Mouse (Mus musculus): ENCODE data around the gene Adgrg5. TPM values are rescaled to one million over a fixed set of nuclear protein-coding genes. Genes with fewer than 3 reads are reported as not detected.

Gene Adgrg5
- total RNA-seq, 2 experiments from 2014 or later: not detected

DNA sequence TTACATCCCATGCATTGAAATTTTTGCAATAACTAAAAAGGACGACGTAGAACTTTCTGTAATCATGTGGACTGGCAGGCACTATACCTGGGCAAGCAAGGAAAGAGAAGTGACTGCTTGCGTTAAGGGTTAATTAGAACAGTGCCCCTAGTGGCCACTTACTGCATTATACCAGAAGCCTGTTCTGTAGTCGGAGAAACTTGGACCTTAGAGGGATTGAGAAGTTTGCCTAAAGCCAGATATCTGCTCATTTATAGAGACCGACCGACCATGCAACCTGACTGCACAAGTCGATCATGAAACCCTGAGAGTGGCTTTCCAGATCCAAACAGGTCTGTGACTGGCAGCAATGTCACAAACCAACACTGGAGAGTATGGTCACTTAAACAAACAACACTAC is 43.1 kb downstream of the Adgrg5 start:
- no peak for DNase-seq (ENCODE audit: low spot score in 2 of 2)

DNA sequence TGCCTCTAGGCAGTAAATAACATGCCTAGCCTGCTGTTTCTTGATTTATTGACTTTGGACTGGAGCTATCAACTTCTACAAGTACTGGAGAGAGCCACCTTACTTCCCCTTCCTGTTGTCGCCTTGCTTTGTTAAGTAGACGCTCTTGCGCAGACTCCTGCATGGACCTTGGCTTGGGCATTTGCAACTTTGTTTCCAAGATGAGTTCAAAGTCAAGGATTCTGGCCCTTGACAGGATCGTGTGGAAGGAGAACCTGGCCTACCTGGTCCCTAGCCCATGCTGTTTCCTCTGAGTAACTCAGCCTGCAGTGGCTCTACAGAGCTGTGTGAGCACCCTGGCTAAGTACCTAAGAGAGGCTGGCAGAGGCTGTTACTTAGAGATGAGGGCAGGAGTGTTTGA is 43.6 kb downstream of the Adgrg5 start:
- DNase-seq (ENCODE audit: low spot score in 2 of 2): no peak

DNA sequence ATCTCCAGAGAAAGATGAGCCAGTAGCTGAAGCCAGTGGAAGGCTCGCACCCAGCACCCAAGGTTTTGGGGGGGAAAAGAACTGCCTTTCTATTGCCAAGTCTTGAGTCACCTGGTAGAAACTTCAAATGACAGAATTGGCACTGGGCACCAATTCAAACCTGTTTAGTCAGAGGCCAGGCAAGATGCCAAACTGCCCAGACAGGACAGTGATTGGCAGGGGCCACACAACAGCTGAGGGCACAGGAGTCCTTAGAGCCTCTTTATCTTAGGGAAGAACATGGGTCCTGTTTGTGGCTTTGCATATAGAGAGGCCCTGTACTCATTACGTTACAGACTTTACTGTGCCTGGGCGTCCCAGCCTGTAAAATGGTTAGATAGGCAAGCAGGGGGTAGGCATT is 44.1 kb downstream of the Adgrg5 start:
- DNase-seq (ENCODE audit: low spot score in 2 of 2): no peak

- DNase-seq (ENCODE audit: low spot score in 2 of 2): no peak
Measured at GRCm38 (mm10) chr8:94973270-94973669, 49.8 kb downstream of the Adgrg5 start.

- DNase-seq (ENCODE audit: low spot score in 2 of 2): no peak
Measured at GRCm38 (mm10) chr8:94973786-94974185, 50.3 kb downstream of the Adgrg5 start.

- no peak for DNase-seq (ENCODE audit: low spot score in 2 of 2)
Measured at GRCm38 (mm10) chr8:94974467-94975165, 51.1 kb downstream of the Adgrg5 start, which contains the start of gene Adgrg1. Gene Adgrg1, plus strand, starts transcription at chr8:94974751.

GRCm38 (mm10) chr8:94976651-94977417 is 53.3 kb downstream of the Adgrg5 start:
- DNase-seq (ENCODE audit: low spot score in 2 of 2): no peak

DNA sequence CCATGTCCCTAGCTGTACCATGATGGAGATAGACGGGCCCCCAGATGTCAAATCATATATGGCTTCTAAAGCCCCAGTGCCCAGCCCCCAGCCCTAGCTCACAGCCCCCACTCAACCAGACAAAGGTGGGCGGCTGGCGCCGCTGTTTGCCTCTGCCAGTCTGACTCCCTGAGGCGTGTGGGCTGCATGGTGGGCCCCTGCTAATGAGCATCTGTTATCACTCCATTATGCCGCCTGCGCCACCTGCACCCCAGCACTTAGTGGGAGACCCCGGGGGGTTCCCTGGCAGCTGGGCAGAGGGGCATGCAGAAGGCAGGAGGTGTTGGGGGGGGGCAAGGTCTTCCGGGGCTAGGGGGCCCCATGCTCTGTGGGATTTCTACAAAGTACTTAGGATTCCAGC is 54.6 kb downstream of the Adgrg5 start:
- DNase-seq (ENCODE audit: low spot score in 2 of 2): no peak

- DNase-seq (ENCODE audit: low spot score in 2 of 2): no peak
Measured at GRCm38 (mm10) chr8:94978593-94979319, 55.3 kb downstream of the Adgrg5 start.

- DNase-seq (ENCODE audit: low spot score in 2 of 2): no peak
Measured at GRCm38 (mm10) chr8:94980176-94980575, 56.7 kb downstream of the Adgrg5 start.

GRCm38 (mm10) chr8:94980976-94981375 is 57.5 kb downstream of the Adgrg5 start:
- DNase-seq (ENCODE audit: low spot score in 2 of 2): no peak

GRCm38 (mm10) chr8:94981848-94982247 is 58.4 kb downstream of the Adgrg5 start:
- DNase-seq (ENCODE audit: low spot score in 2 of 2): peak in 1 of 2 experiments; percentile 79

DNA sequence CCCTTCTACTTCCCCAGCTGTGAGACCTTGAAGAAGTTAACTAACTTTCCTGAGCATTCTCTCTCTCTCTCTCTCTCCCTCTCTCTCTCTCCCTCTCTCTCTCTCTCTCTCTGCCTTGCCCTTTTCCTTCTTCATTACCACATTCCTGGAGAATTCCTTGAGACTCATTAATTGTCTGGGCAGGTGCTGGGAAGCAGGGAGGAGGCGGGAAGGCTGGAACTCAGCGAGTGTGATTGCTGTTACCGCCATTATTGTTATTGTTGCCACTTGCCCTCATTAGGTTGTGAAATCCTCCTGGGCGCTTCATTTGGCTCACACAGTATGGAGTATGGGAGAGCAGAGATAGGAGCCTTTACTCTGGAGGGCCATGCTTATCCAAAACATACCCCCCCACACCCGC is 59.7 kb downstream of the Adgrg5 start:
- DNase-seq (ENCODE audit: low spot score in 2 of 2): no peak

DNA sequence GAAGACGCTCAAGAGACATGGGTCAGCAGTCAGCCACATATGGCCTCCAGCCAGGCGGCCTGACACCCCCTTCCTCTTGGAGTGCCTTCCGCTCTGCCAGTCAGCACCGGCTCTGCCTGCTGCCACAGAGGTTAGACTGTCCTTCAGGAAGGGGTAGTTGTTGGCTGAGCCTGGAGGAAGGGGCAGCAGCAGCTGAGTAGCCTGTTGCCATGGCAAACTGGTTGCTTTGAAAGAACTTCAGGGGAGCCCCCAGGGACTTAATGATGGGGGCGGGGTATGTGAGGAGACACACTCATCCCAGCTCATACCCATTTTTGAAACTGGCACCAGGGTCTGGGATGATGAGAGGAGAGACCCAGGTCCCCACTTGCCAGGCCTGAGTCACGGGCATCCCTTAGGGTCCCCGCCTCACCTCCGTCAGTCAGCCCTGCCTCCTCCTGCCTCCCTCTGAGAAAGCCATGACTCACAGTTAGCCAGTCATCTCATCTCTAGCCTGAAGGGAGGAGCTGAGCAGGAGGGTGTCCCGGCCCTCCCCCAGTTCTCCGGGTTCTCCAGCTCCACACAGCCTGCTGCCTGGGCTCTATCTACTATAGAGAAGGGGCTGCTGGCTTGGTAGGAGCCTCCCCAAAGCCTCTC is 60.5 kb downstream of the Adgrg5 start:
- no peak for DNase-seq (ENCODE audit: low spot score in 2 of 2)

DNA sequence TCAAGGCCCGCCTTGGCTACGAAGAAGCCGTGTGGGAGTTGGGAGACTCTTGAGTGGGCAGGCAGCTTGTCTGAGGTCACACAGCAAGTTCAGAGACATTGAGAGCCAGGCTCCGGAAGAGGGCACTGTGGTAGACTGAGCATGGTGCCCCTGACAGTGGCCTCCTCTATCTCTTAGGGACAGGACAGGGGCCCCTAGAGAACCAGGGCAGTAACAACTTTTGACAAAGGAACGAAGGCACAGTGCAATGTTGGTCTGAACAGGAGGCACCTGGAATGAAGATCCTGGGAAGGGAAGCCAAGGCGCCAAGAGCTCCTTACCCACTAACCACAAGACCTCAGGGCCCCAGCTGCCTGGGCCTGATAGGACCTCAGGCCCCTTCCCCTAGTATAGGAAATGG is 61.5 kb downstream of the Adgrg5 start:
- no peak for DNase-seq (ENCODE audit: low spot score in 2 of 2)

GRCm38 (mm10) chr8:94986676-94987075 is 63.2 kb downstream of the Adgrg5 start:
- DNase-seq (ENCODE audit: low spot score in 2 of 2): peak in 1 of 2 experiments; percentile 73

- DNase-seq (ENCODE audit: low spot score in 2 of 2): no peak
Measured at GRCm38 (mm10) chr8:94987553-94987952, 64.1 kb downstream of the Adgrg5 start.

DNA sequence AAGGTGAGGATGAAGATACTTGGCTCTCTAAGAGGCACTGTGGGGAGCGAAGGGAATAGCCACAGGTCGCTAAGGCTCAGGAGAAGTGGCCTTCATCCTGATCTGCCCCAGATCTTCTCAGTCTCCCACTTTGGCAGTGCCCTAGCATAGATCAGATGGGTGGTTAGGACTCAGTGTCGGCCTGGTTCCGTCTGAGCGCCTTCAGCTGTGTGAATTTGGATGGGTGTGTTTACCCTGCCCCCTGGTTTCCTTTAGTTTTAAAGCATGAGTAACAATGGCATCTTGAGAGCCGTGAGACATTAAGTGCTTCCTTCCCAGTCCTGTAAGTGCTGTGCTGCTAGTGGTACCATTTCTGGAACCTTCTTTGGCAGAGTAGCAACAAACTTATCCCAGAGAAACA is 65.1 kb downstream of the Adgrg5 start:
- DNase-seq (ENCODE audit: low spot score in 2 of 2): no peak

GRCm38 (mm10) chr8:94989711-94990110 is 66.2 kb downstream of the Adgrg5 start:
- no peak for DNase-seq (ENCODE audit: low spot score in 2 of 2)

GRCm38 (mm10) chr8:94990598-94991453 is 67.3 kb downstream of the Adgrg5 start:
- no peak for DNase-seq (ENCODE audit: low spot score in 2 of 2)

Measured in layer of hippocampus, postnatal 14 days (tissue).